Mouse (Mus musculus) megakaryocyte, adult 5-6 weeks (primary cell): ENCODE results near the gene Zbtb20. TPM values are rescaled to one million over a fixed set of nuclear protein-coding genes. Genes with fewer than 3 reads are reported as not detected.

Experiments used
- ATAC-seq: 2 replicates; pipeline ENCODE4 v1.8.0; 2016; ENCODE audit warnings: mild to moderate bottlenecking, inconsistent platforms; ENCODE audit not compliant: poor library complexity, severe bottlenecking
- total RNA-seq, 2 experiments: library from RNA; stranded (forward) in 1 of 2; stranded (reverse) in 1 of 2; fragments of 153-499, 151-499 nt in 1 of 2; fragments of 221-1000, 200-1000 nt in 1 of 2; gene quantifications; 2 replicates each; pipeline versions ENCODE4 v1.2.3 to v1.2.4; 2015 to 2017

The Zbtb20 gene
- total RNA-seq, 2 experiments from 2014 or later = 5.1 to 7.6 TPM

DNA sequence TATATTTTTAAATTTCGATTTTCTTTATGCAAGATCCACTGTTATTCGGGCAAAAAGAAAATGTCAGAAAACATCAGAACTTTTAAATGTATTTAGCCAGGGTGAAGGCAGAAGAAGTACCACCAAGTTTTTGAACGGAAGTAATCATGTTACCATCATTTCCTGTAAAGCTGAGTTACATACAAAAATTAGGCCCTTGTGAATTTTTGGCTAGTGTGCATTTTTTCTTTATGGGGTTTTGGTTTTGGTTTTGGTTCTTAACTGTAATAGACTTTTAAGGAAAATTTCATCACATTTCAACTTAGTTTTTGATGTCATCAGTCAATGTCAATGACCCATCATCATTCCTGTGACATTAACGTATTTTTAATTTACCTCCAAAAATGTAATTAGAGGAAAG is 514.7 kb downstream of the Zbtb20 start:
- ATAC-seq = no peak

- no peak for ATAC-seq
Observed at GRCm38 (mm10) chr16:43393382-43393781, 517.7 kb downstream of the Zbtb20 start.

- no peak for ATAC-seq
Observed at GRCm38 (mm10) chr16:43394013-43394568, 518.4 kb downstream of the Zbtb20 start.

GRCm38 (mm10) chr16:43394760-43395159 is 519.1 kb downstream of the Zbtb20 start:
- ATAC-seq = no peak

DNA sequence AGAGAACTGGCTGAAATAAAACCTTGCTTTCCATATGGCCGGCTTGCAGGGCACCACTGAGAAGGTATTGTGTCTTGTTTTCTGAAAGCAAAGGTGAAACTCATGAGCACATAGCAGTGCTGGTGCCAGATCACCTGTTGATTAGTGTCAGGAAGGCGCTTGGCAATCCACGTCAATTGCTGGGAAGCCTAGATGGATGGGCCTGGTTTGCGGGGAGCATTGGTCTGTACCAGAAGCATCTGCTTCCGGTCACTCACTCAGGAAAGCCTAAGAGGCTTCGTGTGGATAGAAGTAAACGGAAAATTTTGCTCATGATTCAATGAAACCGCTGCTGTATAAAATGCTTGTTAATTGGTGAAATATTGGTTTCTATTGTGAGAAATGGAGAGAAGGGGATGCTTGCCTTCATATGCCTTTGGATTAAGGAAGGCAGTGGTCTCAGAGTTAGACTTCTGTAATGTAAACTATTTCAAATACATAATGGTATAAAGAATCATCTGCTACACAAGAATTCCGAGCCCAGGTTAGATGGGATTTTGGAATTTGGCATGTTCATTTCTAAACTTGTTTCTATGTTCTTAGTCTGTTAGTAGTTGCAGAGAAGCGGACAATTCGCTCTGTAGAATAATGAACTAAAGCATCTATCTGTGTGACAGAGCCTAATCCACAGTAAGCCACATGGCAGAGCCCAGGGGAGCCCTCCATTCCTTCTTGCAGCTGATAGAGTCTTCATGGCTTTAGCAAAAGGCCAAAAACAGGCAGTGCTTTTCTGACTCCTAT is 521.4 kb downstream of the Zbtb20 start:
- ATAC-seq = no peak

DNA sequence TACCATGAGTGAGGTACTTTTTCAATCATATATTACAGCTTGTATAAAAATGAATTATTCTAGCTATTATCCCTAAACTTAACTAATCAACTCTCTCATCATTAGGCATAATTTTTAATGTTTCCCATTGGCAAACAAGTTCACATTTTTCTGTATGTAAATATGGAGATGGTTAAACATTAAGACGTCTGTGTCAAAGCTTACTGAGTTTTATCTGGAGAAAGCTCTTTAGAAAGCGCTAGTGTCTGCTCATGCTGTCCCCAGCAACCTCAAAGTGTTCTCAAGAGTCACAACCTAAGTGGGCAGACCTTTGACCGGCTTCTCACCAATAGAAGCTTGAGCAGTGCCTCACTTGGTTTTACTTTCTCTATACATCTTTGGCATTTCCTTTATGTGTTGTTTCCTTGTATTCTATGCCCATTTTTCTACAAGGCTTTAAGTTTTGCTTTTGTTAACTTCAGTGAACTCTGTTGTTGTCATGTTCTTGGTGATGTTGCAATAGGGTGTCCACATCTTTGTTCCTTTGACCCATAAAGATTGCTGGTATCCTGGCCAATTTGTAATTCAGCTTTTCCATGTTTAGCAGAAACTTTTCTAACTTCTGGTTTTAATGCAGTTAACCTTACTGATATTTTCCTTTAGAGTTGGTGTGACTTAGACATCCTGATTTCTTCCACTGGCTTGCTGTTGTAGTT is 522.1 kb downstream of the Zbtb20 start:
- ATAC-seq = no peak; the same call in 1 of the 2 replicates

DNA sequence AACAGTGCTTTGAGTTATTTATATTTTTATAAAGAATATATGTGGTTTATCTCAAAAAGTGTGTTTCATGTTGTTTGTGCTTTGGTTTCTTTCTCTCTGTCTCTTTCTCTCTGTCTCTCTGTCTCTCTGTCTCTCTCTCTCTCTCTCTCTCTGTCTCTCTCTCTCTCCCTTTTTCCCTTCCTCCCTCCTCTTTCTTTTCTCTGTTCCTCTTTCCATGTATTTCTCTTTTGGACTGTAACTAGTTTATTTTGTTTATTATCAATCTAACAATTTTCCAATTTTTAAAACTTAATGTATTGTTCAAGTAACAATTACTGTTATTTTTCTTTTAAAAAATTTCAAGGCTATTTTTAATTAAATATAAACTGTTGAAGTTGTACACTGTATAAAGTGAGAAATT is 523.7 kb downstream of the Zbtb20 start:
- no peak for ATAC-seq

GRCm38 (mm10) chr16:43400046-43400445 is 524.4 kb downstream of the Zbtb20 start:
- ATAC-seq = no peak

DNA sequence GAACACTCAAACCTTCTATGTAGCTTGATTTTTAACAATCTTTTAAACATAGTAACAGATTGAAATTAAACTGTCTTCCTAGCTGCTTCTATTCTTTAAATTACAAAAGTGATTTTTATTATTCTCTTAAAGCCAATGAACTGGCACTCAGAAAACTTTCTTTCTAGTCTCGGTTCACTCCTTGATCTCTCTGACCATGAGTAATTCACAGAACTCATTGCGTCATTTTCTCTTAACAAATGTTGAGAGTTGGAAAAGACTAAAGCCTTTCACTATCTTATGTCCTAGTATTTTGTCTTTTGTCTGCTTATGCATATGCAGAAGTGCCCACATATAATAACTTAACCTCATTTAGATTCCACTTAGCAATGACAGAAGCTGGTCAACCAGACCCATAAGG is 525.3 kb downstream of the Zbtb20 start:
- no peak for ATAC-seq

DNA sequence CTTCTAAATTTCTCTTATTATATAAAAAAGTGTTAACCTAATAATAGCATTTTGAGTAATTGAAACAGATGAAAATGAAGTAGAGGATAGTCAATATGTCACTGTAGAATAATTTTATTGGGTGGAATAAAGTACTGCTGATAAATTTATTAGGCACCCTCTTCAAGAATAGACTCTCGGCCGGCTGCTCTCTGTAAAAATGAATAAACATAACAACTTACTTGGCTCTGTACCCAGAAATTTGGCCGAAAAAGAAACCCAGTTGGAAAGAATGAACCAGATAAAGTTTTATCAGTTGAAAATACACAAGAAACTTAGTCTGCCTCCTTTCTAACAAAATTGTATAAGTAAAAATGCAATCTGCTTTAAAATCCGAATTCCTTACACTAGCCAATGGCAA is 527.2 kb downstream of the Zbtb20 start:
- ATAC-seq = no peak

DNA sequence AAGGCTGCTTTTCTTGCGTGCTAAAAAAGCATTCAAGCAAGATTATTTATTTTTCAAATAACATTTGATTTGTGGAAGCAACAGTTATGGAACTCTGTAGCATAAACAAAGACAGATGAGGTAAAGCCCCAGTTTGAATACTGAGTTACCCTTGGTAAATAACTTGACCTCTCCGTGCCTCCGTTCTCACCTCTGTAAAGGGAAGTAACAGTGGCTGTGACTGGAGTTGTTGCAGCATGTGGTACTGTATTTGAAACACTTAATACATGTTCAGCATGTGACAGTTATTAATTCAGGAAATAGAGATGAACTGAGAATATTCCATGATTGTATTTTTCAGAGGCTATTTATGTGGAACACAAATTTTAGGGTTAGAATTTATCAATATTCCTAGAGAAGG is 529.4 kb downstream of the Zbtb20 start:
- ATAC-seq = no peak

GRCm38 (mm10) chr16:43407594-43408142 is 532.0 kb downstream of the Zbtb20 start:
- ATAC-seq = no peak

DNA sequence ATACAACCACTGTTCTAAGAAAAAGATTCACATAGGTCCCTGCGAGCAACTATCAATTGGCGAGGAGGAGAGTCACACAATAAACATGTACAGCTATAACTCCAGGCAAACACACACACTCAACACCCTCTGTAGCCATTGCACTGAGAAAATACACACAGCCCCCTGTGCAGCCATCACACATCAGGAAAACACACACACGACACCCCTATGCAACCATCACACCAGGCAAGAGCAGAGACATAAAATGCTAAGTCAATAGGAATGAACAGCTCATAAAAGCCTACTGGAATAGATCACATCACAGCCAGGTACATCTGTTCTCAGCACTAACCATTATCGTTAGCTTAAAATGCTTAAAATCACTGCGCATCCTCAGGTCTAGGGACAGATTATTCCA is 532.9 kb downstream of the Zbtb20 start:
- ATAC-seq = no peak

DNA sequence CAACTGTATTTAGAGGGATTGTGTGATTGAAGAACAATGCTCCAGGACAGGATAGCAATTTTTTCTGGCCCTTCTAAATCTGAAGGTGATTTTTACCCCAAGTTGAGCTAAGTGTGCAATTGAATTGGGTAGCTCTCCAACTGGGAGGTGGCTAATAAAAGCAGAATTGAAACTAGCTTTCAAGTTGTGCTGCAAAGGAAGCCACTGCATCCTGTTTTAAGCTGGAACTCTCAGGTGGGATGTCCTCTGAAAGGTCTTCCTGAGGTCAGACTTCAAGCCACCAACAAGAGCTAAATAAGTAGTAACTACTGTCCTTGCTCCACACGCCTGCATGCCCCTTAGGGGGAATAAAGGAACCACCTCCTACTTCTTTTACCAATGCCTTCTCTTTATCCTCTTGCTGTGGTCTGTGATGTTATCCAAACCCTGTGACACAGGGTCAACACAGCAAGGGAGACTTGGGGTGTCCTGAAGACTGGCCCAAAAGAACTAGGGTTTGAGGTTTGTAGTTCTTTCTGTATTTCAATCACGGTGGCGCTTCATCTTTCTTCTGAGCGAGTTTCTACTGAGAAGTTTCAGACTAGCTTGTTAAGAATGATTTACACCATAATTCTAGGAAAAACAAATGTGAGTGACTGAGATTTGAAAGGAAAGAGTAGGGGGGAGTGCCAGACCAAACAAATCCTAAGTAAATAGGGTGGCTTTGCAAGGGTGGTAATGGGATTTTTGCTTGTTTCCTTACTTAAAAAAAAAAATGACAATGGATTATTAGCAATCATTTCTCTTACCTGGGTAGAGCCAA is 533.6 kb downstream of the Zbtb20 start:
- ATAC-seq = peak; percentile 89

DNA sequence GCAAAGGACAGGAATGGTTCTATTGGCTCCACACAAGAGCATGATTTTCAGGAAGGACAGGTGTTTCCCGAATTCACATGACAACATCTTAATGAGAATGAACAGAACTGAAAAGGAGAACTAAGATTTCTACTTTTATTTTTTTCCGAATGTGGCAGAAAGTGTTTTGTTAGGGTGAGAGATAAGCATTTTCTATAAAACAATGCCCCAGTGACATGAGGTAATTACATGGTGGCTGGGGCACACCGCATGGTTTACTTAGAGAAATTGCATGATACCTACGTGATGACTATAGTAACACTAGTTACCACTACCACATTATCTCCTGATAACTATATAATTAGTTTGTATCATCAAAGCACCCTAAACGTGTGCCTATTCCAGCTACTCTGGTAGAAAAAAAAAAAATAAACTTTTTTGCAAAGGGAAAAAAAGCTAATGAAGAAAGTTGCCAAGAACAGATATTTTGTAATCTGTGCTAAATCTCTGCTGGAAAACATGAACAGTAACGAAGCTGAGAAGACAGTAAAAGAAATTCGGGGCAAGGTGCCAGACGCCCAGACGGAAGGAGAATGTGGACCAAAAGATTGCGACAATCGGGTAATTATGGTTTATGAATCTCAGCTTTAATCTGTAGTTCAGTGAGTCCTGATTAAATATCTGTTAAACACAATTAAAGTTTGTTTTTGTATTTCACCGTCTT is 534.4 kb downstream of the Zbtb20 start:
- ATAC-seq = no peak

GRCm38 (mm10) chr16:43410613-43410974 is 534.9 kb downstream of the Zbtb20 start:
- no peak for ATAC-seq

DNA sequence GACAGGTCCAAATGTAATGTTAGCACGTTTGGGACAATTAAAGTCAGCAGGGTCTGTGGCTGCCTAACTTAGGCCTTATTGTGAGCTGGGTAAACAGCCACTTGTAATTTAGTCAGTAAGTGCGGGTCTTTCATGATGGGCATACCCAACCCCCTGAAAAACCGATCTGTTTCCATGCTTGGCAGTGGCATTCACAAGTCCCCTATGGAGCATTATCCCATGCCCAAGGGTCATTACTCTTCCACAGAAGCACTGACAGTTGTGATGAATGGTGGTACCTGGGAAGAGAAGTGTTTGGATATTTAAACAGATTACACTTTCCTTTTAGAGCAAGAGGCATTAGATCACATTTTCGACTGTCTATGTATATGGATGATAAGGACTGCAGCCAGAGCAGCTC is 540.2 kb downstream of the Zbtb20 start:
- ATAC-seq = no peak

GRCm38 (mm10) chr16:43419923-43420322 is 544.2 kb downstream of the Zbtb20 start:
- no peak for ATAC-seq

GRCm38 (mm10) chr16:43428955-43429354 is 553.3 kb downstream of the Zbtb20 start:
- ATAC-seq = no peak

- no peak for ATAC-seq
Observed at GRCm38 (mm10) chr16:43430030-43430429, 554.3 kb downstream of the Zbtb20 start.
